Mouse (Mus musculus) activated CD4-positive, CD25-positive, alpha-beta regulatory T cell, adult 9 weeks (primary cell): ENCODE results near the gene Smim4. TPM values are rescaled to one million over a fixed set of nuclear protein-coding genes. Genes with fewer than 3 reads are reported as not detected.

ENCODE experiments used
- polyA plus RNA-seq: library from polyadenylated mRNA; unstranded; fragments of 100-300 nt; shearing (Covaris generic); gene quantifications from one replicate; pipeline ENCODE4 v1.2.1, GENCODE M21; 2017

The Smim4 gene
- 58.6 TPM for polyA plus RNA-seq

GRCm38 (mm10) chr14:31128826-31129219 lies at the start of gene Smim4:
Smim4 (minus strand) TSS chr14:31128956.

GRCm38 (mm10) chr14:31168425-31168824 lies 39.7 kb upstream of the Smim4 start, which contains the start of gene Stab1:
Stab1 (minus strand) TSS chr14:31168641.

GRCm38 (mm10) chr14:31130236-31131220 lies 1.8 kb upstream of the Smim4 start, which contains the start of gene Nt5dc2:
Nt5dc2 (plus strand) TSS chr14:31131053.

Other genes starting within 250 kb of the Smim4 start
- 0.37 TPM for gene Mustn1, start 249.8 kb downstream of the Smim4 start, polyA plus RNA-seq
- not detected for gene Itih4, start 242.5 kb downstream of the Smim4 start, polyA plus RNA-seq
- not detected for gene Itih3, start 205.2 kb downstream of the Smim4 start, polyA plus RNA-seq
- not detected for gene Itih1, start 185.7 kb downstream of the Smim4 start, polyA plus RNA-seq
- 11.7 TPM for gene Nek4, start 177.6 kb downstream of the Smim4 start, polyA plus RNA-seq
- 8.5 TPM for gene Glt8d1, start 127.6 kb downstream of the Smim4 start, polyA plus RNA-seq
- 367 TPM for gene Spcs1, start 127.3 kb downstream of the Smim4 start, polyA plus RNA-seq
- gene Pbrm1, start 109.8 kb downstream of the Smim4 start, polyA plus RNA-seq: 40.6 TPM
- gene Gnl3, start 109.8 kb downstream of the Smim4 start, polyA plus RNA-seq: 84.0 TPM
- not detected for gene Nt5dc2, start 2.1 kb upstream of the Smim4 start, polyA plus RNA-seq
- gene Stab1, start 39.7 kb upstream of the Smim4 start, polyA plus RNA-seq: 3.2 TPM
- 0.42 TPM for gene Tnnc1, start 79.4 kb upstream of the Smim4 start, polyA plus RNA-seq
- 176 TPM for gene Nisch, start 88.0 kb upstream of the Smim4 start, polyA plus RNA-seq
- gene Sema3g, start 88.9 kb upstream of the Smim4 start, polyA plus RNA-seq: 0.07 TPM
- gene Phf7, start 122.4 kb upstream of the Smim4 start, polyA plus RNA-seq: 12.3 TPM
- 90.5 TPM for gene Bap1, start 122.5 kb upstream of the Smim4 start, polyA plus RNA-seq
- gene Dnah1, start 194.9 kb upstream of the Smim4 start, polyA plus RNA-seq: not detected
- 25.4 TPM for gene Capn7, start 207.7 kb upstream of the Smim4 start, polyA plus RNA-seq